Mouse (Mus musculus) adrenal gland, postnatal 14 days (tissue): ENCODE data around the gene Nufip2. TPM values are rescaled to one million over a fixed set of nuclear protein-coding genes. Genes with fewer than 3 reads are reported as not detected.

ENCODE experiments used
- DNase-seq: peaks from one replicate; pipeline ENCODE4 v3.0.0; 2021; ENCODE audit warnings: mixed read lengths
- total RNA-seq: library from RNA; stranded (reverse); gene quantifications from 2 replicates; pipeline ENCODE4 v1.2.3, GENCODE M21; 2021

Nufip2 gene
- total RNA-seq, 1 experiment from 2014 or later, result 77.1 TPM

- DNase-seq, result no peak
Observed at GRCm38 (mm10) chr11:77770346-77770745, 84.4 kb downstream of the Nufip2 start.

GRCm38 (mm10) chr11:77771879-77772713, 86.1 kb downstream of the Nufip2 start:
- DNase-seq, result peak; percentile 25

- DNase-seq, result no peak
Observed at GRCm38 (mm10) chr11:77775701-77776400, 89.9 kb downstream of the Nufip2 start.

- no peak for DNase-seq
Observed at GRCm38 (mm10) chr11:77777436-77777835, 91.5 kb downstream of the Nufip2 start.

GRCm38 (mm10) chr11:77777937-77778336, 92.0 kb downstream of the Nufip2 start:
- DNase-seq, result no peak

GRCm38 (mm10) chr11:77779240-77779639, 93.3 kb downstream of the Nufip2 start:
- DNase-seq, result no peak

GRCm38 (mm10) chr11:77781088-77781487, 95.1 kb downstream of the Nufip2 start:
- DNase-seq, result peak; percentile 55

- DNase-seq, result no peak
Observed at GRCm38 (mm10) chr11:77782104-77782815, 96.3 kb downstream of the Nufip2 start.

- no peak for DNase-seq
Observed at GRCm38 (mm10) chr11:77783211-77783746, 97.3 kb downstream of the Nufip2 start.

GRCm38 (mm10) chr11:77783747-77784646, 98.0 kb downstream of the Nufip2 start:
- DNase-seq, result peak; percentile 62

- no peak for DNase-seq
Observed at GRCm38 (mm10) chr11:77784894-77785293, 98.9 kb downstream of the Nufip2 start.

GRCm38 (mm10) chr11:77785396-77785767, 99.4 kb downstream of the Nufip2 start:
- DNase-seq, result no peak

- peak; percentile 70 for DNase-seq
Observed at GRCm38 (mm10) chr11:77785768-77786561, 100.0 kb downstream of the Nufip2 start.

- peak; percentile 38 for DNase-seq
Observed at GRCm38 (mm10) chr11:77787707-77788106, 101.8 kb downstream of the Nufip2 start, which contains the start of gene Gm10277. Gene Gm10277 (minus strand): TSS chr11:77787747.

GRCm38 (mm10) chr11:77789512-77789911, 103.6 kb downstream of the Nufip2 start:
- no peak for DNase-seq

- no peak for DNase-seq
Observed at GRCm38 (mm10) chr11:77790286-77790685, 104.3 kb downstream of the Nufip2 start.

GRCm38 (mm10) chr11:77791241-77791727, 105.3 kb downstream of the Nufip2 start:
- DNase-seq, result peak; percentile 70
